Mouse (Mus musculus) kidney, embryonic 14.5 days (tissue): ENCODE data around the gene Cdc5l. TPM values are rescaled to one million over a fixed set of nuclear protein-coding genes. Genes with fewer than 3 reads are reported as not detected.

ENCODE experiments used
- ATAC-seq: fragments of 200-750 bp; cut with Nextera tagmentation; 2 replicates; pipeline ENCODE4 v1.8.0; 2017; ENCODE audit warnings: moderate number of reproducible peaks, mild to moderate bottlenecking, moderate TSS enrichment, moderate library complexity; ENCODE audit not compliant: low FRiP score, low TSS enrichment
- H3K27ac ChIP-seq: fragments of 300-500 bp; sonication (generic); 2 replicates; pipeline ENCODE4 v1.5.1; 2014; ENCODE audit warnings: low read depth, mild to moderate bottlenecking, low read length, moderate library complexity, mixed read lengths
- H3K27me3 ChIP-seq: fragments of 300-500 bp; sonication (generic); 2 replicates; pipeline ENCODE4 v1.6.1; 2014; ENCODE audit warnings: mild to moderate bottlenecking, low read length; ENCODE audit not compliant: control insufficient read depth, insufficient read depth
- H3K36me3 ChIP-seq: fragments of 300-500 bp; sonication (generic); 2 replicates; pipeline ENCODE4 v1.6.1; 2014; ENCODE audit warnings: low read length, mixed read lengths; ENCODE audit not compliant: control insufficient read depth, insufficient read depth
- H3K4me1 ChIP-seq: fragments of 300-500 bp; sonication (generic); 2 replicates; pipeline ENCODE4 v1.6.1; 2014; ENCODE audit warnings: low read length, mixed read lengths; ENCODE audit not compliant: control insufficient read depth, insufficient read depth
- H3K4me2 ChIP-seq: fragments of 300-500 bp; sonication (generic); replicated peaks from 2 replicates; pipeline ENCODE4 v1.6.1; 2014; ENCODE audit warnings: low read depth, mild to moderate bottlenecking, low read length
- H3K4me3 ChIP-seq: fragments of 300-500 bp; sonication (generic); 2 replicates; pipeline ENCODE4 v1.5.1; 2014; ENCODE audit warnings: mild to moderate bottlenecking, low read length
- H3K9ac ChIP-seq: fragments of 300-500 bp; sonication (generic); 2 replicates; pipeline ENCODE4 v1.6.1; 2014; ENCODE audit warnings: low read depth, mild to moderate bottlenecking, low read length, moderate library complexity
- H3K9me3 ChIP-seq: fragments of 300-500 bp; sonication (generic); 2 replicates; pipeline ENCODE4 v1.6.1; 2016; ENCODE audit warnings: low read length; ENCODE audit not compliant: control insufficient read depth
- WGBS: fragments of 180-500 bp; shearing (Covaris S2); extraction: QIAGEN DNeasy Blood & Tissue Kit; methylation state at CpG from one replicate; pipeline ENCODE4 v1.1.7; 2014; 5-methylcytosine and 5-hydroxymethylcytosine counted together
- polyA plus RNA-seq: library from polyadenylated mRNA; unstranded; fragments of >200 nt; fragmentation: Nextera tagmentation; extraction: Ambion mirVana; gene quantifications from 2 replicates; pipeline ENCODE4 v1.2.1, GENCODE M21; 2014

Cdc5l gene
- polyA plus RNA-seq, 1 experiment from 2014 or later, result 73.5 TPM

GRCm38 (mm10) chr17:45370535-45370934, 63.0 kb downstream of the Cdc5l start:
- ATAC-seq, result no peak

GRCm38 (mm10) chr17:45364871-45365270, 68.7 kb downstream of the Cdc5l start:
- 46% methylated on average over 7 of the region's 7 CpGs for WGBS
- Histone ChIP-seq H3K4me3 (no peak overlapping the region), H3K9ac (no peak overlapping the region), H3K4me1 (peaks cover 3% of the 10 kb centered on the region; the same call in 1 of the 2 replicates), H3K27me3 (no peaks in the 10 kb centered on the region), H3K36me3 (no peaks in the 10 kb centered on the region), H3K4me2 (no peak overlapping the region), H3K27ac (no peak overlapping the region), H3K9me3 (no peaks in the 10 kb centered on the region)
- ATAC-seq, result no peak

More at GRCm38 (mm10) chr17:45370535-45370934, 63.0 kb downstream of the Cdc5l start:
- no peaks in the 10 kb centered on the region for H3K36me3 ChIP-seq
- peaks cover 13% of the 10 kb centered on the region for H3K27me3 ChIP-seq
- H3K9ac ChIP-seq, result no peak overlapping the region
- 0 out of 2 replicates have a peak, but pooled peaks cover 2% of the 10 kb centered on the region for H3K4me1 ChIP-seq
- WGBS, result 52% methylated on average over 5 of the region's 5 CpGs
- no peak overlapping the region for H3K4me2 ChIP-seq
- H3K9me3 ChIP-seq, result no peaks in the 10 kb centered on the region
- H3K27ac ChIP-seq, result no peak overlapping the region
- H3K4me3 ChIP-seq, result no peak overlapping the region

GRCm38 (mm10) chr17:45360950-45361349, 72.6 kb downstream of the Cdc5l start:
- Histone ChIP-seq H3K4me1 (peaks cover 32% of the 10 kb centered on the region), H3K9ac (no peak overlapping the region), H3K36me3 (no peaks in the 10 kb centered on the region), H3K27me3 (no peaks in the 10 kb centered on the region; the same call in 1 of the 2 replicates), H3K9me3 (no peaks in the 10 kb centered on the region), H3K4me2 (no peak overlapping the region), H3K4me3 (no peak overlapping the region), H3K27ac (no peak overlapping the region)
- ATAC-seq, result no peak
- 95% methylated on average over 3 of the region's 3 CpGs for WGBS

- no peak overlapping the region for H3K27ac ChIP-seq
- H3K36me3 ChIP-seq, result no peaks in the 10 kb centered on the region
- H3K4me3 ChIP-seq, result no peak overlapping the region
- ATAC-seq, result 0 out of 2 replicates have a peak, but pooled peaks have one; percentile 21
- H3K4me2 ChIP-seq, result no peak overlapping the region
- H3K27me3 ChIP-seq, result no peaks in the 10 kb centered on the region; the same call in 1 of the 2 replicates
- H3K9ac ChIP-seq, result no peak overlapping the region
- no peaks in the 10 kb centered on the region for H3K9me3 ChIP-seq
- 14% methylated on average over 5 of the region's 5 CpGs for WGBS
- H3K4me1 ChIP-seq, result peaks cover 32% of the 10 kb centered on the region
Measured at GRCm38 (mm10) chr17:45359443-45359842, 74.1 kb downstream of the Cdc5l start.

GRCm38 (mm10) chr17:45356431-45356830, 77.1 kb downstream of the Cdc5l start:
- Histone ChIP-seq H3K9ac (no peak overlapping the region), H3K4me1 (peaks cover 32% of the 10 kb centered on the region), H3K4me2 (no peak overlapping the region), H3K27ac (no peak overlapping the region), H3K4me3 (no peak overlapping the region), H3K27me3 (no peaks in the 10 kb centered on the region; the same call in 1 of the 2 replicates), H3K9me3 (no peaks in the 10 kb centered on the region), H3K36me3 (no peaks in the 10 kb centered on the region)
- peak; percentile 71 for ATAC-seq
- 35% methylated on average over 9 of the region's 9 CpGs for WGBS

GRCm38 (mm10) chr17:45347951-45348350, 85.6 kb downstream of the Cdc5l start:
- WGBS, result 93% methylated on average over 4 of the region's 4 CpGs
- H3K4me1 ChIP-seq, result no peaks in the 10 kb centered on the region
- no peak for ATAC-seq

More at GRCm38 (mm10) chr17:45347951-45348350, 85.6 kb downstream of the Cdc5l start:
- no peaks in the 10 kb centered on the region for H3K36me3 ChIP-seq
- no peaks in the 10 kb centered on the region for H3K27me3 ChIP-seq
- peaks cover 3% of the 10 kb centered on the region; the same call in 1 of the 2 replicates for H3K9me3 ChIP-seq
- H3K4me3 ChIP-seq, result no peak overlapping the region
- H3K9ac ChIP-seq, result no peak overlapping the region
- no peak overlapping the region for H3K4me2 ChIP-seq
- H3K27ac ChIP-seq, result no peak overlapping the region

Other genes with a start within 250 kb of the Cdc5l start
- 0.46 and 0.76 TPM in 2 replicates for gene Spats1, start 41.7 kb upstream of the Cdc5l start, polyA plus RNA-seq
- 11.8 and 18.5 TPM in 2 replicates for gene Aars2, start 73.1 kb upstream of the Cdc5l start, polyA plus RNA-seq
- 0.61 and 0.70 TPM in 2 replicates for gene Tcte1, start 89.7 kb upstream of the Cdc5l start, polyA plus RNA-seq
- 1.7 and 2.0 TPM in 2 replicates for gene Tmem151b, start 115.9 kb upstream of the Cdc5l start, polyA plus RNA-seq
- gene Nfkbie, start 122.0 kb upstream of the Cdc5l start, polyA plus RNA-seq, result 3.5 and 4.8 TPM in 2 replicates
- gene Slc35b2, start 130.1 kb upstream of the Cdc5l start, polyA plus RNA-seq, result 122 and 140 TPM in 2 replicates
- 1,653 and 1,961 TPM in 2 replicates for gene Hsp90ab1, start 139.5 kb upstream of the Cdc5l start, polyA plus RNA-seq
- gene Slc29a1, start 165.9 kb upstream of the Cdc5l start, polyA plus RNA-seq, result 61.4 and 83.5 TPM in 2 replicates
- 4.2 and 5.1 TPM in 2 replicates for gene Mymx, start 168.4 kb upstream of the Cdc5l start, polyA plus RNA-seq
- 0.10 TPM in 1 of 2 replicates, not detected in the other for gene Capn11, start 225.6 kb upstream of the Cdc5l start, polyA plus RNA-seq